Mouse (Mus musculus): Measurements from ENCODE around the gene Pth2. TPM values are rescaled to one million over a fixed set of nuclear protein-coding genes. Genes with fewer than 3 reads are reported as not detected.

Gene Pth2
- total and polyA plus RNA-seq, 3 experiments: not detected

- Histone ChIP-seq H3K9me3 (replicated peaks; ENCODE audit: insufficient read depth, low read length) (no peaks in the 10 kb centered on the region), H3K9ac (ENCODE audit: control insufficient read depth, low read depth, low read length, poor library complexity, severe bottlenecking) (no peak overlapping the region), H3K4me3 (ENCODE audit: control insufficient read depth in 1 of 2, insufficient read depth in 1 of 2, low read depth in 2 of 2, low read length in 2 of 2) (no peak overlapping the region), H3K79me2 (ENCODE audit: control insufficient read depth, insufficient read depth, low read length, poor library complexity) (peaks cover 7% of the 10 kb centered on the region; the same call in 1 of the 2 replicates), H3K4me1 (ENCODE audit: control insufficient read depth in 1 of 2, insufficient read depth in 2 of 2, low read length in 2 of 2) (no peaks in the 10 kb centered on the region), H3K27ac (ENCODE audit: control insufficient read depth, low read depth, low read length) (no peak overlapping the region), H3K36me3 (ENCODE audit: control insufficient read depth in 1 of 2, insufficient read depth in 2 of 2, low read length in 2 of 2) (peaks cover 0 to 3% of the 10 kb centered on the region in 2 experiments; a peak in 3 of 4 replicates), H3K27me3 (ENCODE audit: control insufficient read depth in 1 of 2, insufficient read depth in 2 of 2, low read length in 2 of 2) (no peaks in the 10 kb centered on the region)
- DNase-seq (ENCODE audit: low read depth, low spot score): no peak
- TF ChIP-seq ELF1 (IDR thresholded peaks at IDR 0.05; ENCODE audit: low read depth, low read length) (no peak), TAL1 (IDR thresholded peaks at IDR 0.05; ENCODE audit: low read length) (no peak), CHD2 (IDR thresholded peaks at IDR 0.05; ENCODE audit: low read length) (no peak), NRF1 (IDR thresholded peaks at IDR 0.05; ENCODE audit: insufficient read depth, low read depth, low read length, poor library complexity, severe bottlenecking) (no peak), MYB (IDR thresholded peaks at IDR 0.05; ENCODE audit: low read depth, low read length) (no peak), USF2 (IDR thresholded peaks at IDR 0.05; ENCODE audit: borderline replicate concordance in 1 of 2, insufficient read depth in 1 of 2, low read depth in 1 of 2, low read length in 2 of 2) (no peak), GATA1 (IDR thresholded peaks at IDR 0.05; ENCODE audit: low read depth, low read length) (no peak), EP300 (IDR thresholded peaks at IDR 0.05; ENCODE audit: low read depth in 1 of 2, low read length in 2 of 2) (no peak), SIN3A (IDR thresholded peaks at IDR 0.05; ENCODE audit: low read length) (no peak), POLR2AphosphoS5 (IDR thresholded peaks at IDR 0.05; ENCODE audit: borderline replicate concordance, low read depth, low read length) (no peak), ZNF384 (IDR thresholded peaks at IDR 0.05; ENCODE audit: low read depth, low read length) (no peak), USF1 (IDR thresholded peaks at IDR 0.05; ENCODE audit: low read depth, low read length) (no peak)
These were observed 31.2 kb upstream of the Pth2 start for GRCm38 (mm10) chr7:45149545-45149944.

- peaks cover 0 to 6% of the 10 kb centered on the region in 2 experiments; a peak in 3 of 4 replicates for H3K36me3 ChIP-seq (ENCODE audit: control insufficient read depth in 1 of 2, insufficient read depth in 2 of 2, low read length in 2 of 2)
These were observed 30.5 kb upstream of the Pth2 start for GRCm38 (mm10) chr7:45150321-45150720.

GRCm38 (mm10) chr7:45151303-45151702 is 29.5 kb upstream of the Pth2 start:
- Histone ChIP-seq H3K4me1 (ENCODE audit: control insufficient read depth in 1 of 2, insufficient read depth in 2 of 2, low read length in 2 of 2) (peaks cover 4 to 12% of the 10 kb centered on the region in 2 experiments; a peak in 3 of 4 replicates), H3K36me3 (ENCODE audit: control insufficient read depth in 1 of 2, insufficient read depth in 2 of 2, low read length in 2 of 2) (peaks cover 0 to 7% of the 10 kb centered on the region in 2 experiments; a peak in 3 of 4 replicates), H3K27ac (ENCODE audit: control insufficient read depth, low read depth, low read length) (no peak overlapping the region)

More at GRCm38 (mm10) chr7:45150321-45150720, 30.5 kb upstream of the Pth2 start:
- Histone ChIP-seq H3K79me2 (ENCODE audit: control insufficient read depth, insufficient read depth, low read length, poor library complexity) (peaks cover 7% of the 10 kb centered on the region; the same call in 1 of the 2 replicates), H3K27me3 (ENCODE audit: control insufficient read depth in 1 of 2, insufficient read depth in 2 of 2, low read length in 2 of 2) (no peaks in the 10 kb centered on the region), H3K9ac (ENCODE audit: control insufficient read depth, low read depth, low read length, poor library complexity, severe bottlenecking) (no peak overlapping the region), H3K4me1 (ENCODE audit: control insufficient read depth in 1 of 2, insufficient read depth in 2 of 2, low read length in 2 of 2) (peaks cover 2 to 3% of the 10 kb centered on the region in 2 experiments; a peak in 3 of 4 replicates), H3K4me3 (ENCODE audit: control insufficient read depth in 1 of 2, insufficient read depth in 1 of 2, low read depth in 2 of 2, low read length in 2 of 2) (no peak overlapping the region), H3K27ac (ENCODE audit: control insufficient read depth, low read depth, low read length) (no peak overlapping the region), H3K9me3 (replicated peaks; ENCODE audit: insufficient read depth, low read length) (no peaks in the 10 kb centered on the region)
- no peak for TF ChIP-seq MAFK (IDR thresholded peaks at IDR 0.05; ENCODE audit: borderline replicate concordance, low read depth, low read length)
- TF ChIP-seq SIN3A (IDR thresholded peaks at IDR 0.05; ENCODE audit: low read length): no peak
- no peak for TF ChIP-seq TAL1 (IDR thresholded peaks at IDR 0.05; ENCODE audit: low read length)
- TF ChIP-seq E2F4 (IDR thresholded peaks at IDR 0.05; ENCODE audit: borderline replicate concordance, low read depth, low read length): no peak
- TF ChIP-seq EP300 (IDR thresholded peaks at IDR 0.05; ENCODE audit: low read depth in 1 of 2, low read length in 2 of 2): no peak
- DNase-seq (ENCODE audit: low read depth, low spot score): no peak

More at GRCm38 (mm10) chr7:45151303-45151702, 29.5 kb upstream of the Pth2 start:
- H3K9me3 ChIP-seq (replicated peaks; ENCODE audit: insufficient read depth, low read length): no peaks in the 10 kb centered on the region
- H3K79me2 ChIP-seq (ENCODE audit: control insufficient read depth, insufficient read depth, low read length, poor library complexity): peaks cover 7% of the 10 kb centered on the region; the same call in 1 of the 2 replicates
- no peak overlapping the region for H3K9ac ChIP-seq (ENCODE audit: control insufficient read depth, low read depth, low read length, poor library complexity, severe bottlenecking)
- H3K4me3 ChIP-seq (ENCODE audit: control insufficient read depth in 1 of 2, insufficient read depth in 1 of 2, low read depth in 2 of 2, low read length in 2 of 2): no peak overlapping the region
- no peaks in the 10 kb centered on the region for H3K27me3 ChIP-seq (ENCODE audit: control insufficient read depth in 1 of 2, insufficient read depth in 2 of 2, low read length in 2 of 2)
- TF ChIP-seq TCF12 (IDR thresholded peaks at IDR 0.05; ENCODE audit: low read depth, low read length) (no peak), MAFK (IDR thresholded peaks at IDR 0.05; ENCODE audit: borderline replicate concordance, low read depth, low read length) (no peak), KAT2A (conservative IDR thresholded peaks at IDR 0.05; ENCODE audit: low read depth, low read length) (no peak), SMC3 (IDR thresholded peaks at IDR 0.05; ENCODE audit: low read depth, low read length) (no peak), ETS1 (IDR thresholded peaks at IDR 0.05; ENCODE audit: low read depth, low read length) (no peak), MAZ (IDR thresholded peaks at IDR 0.05; ENCODE audit: low read depth, low read length) (no peak), CHD2 (IDR thresholded peaks at IDR 0.05; ENCODE audit: low read length) (no peak), E2F4 (IDR thresholded peaks at IDR 0.05; ENCODE audit: borderline replicate concordance, low read depth, low read length) (no peak), CTCF (IDR thresholded peaks at IDR 0.05 in 2 of 3, conservative IDR thresholded peaks at IDR 0.05 in 1 of 3; ENCODE audit: control insufficient read depth in 1 of 3, insufficient read depth in 1 of 3, low read depth in 2 of 3, low read length in 3 of 3, poor library complexity in 1 of 3, severe bottlenecking in 1 of 3) (no peak), USF1 (IDR thresholded peaks at IDR 0.05; ENCODE audit: low read depth, low read length) (no peak), EP300 (IDR thresholded peaks at IDR 0.05; ENCODE audit: low read depth in 1 of 2, low read length in 2 of 2) (no peak), MYC (IDR thresholded peaks at IDR 0.05; ENCODE audit: low read depth, low read length) (no peak), ZMIZ1 (IDR thresholded peaks at IDR 0.05; ENCODE audit: low read depth, low read length) (no peak), USF2 (IDR thresholded peaks at IDR 0.05; ENCODE audit: borderline replicate concordance in 1 of 2, insufficient read depth in 1 of 2, low read depth in 1 of 2, low read length in 2 of 2) (no peak), CHD1 (IDR thresholded peaks at IDR 0.05; ENCODE audit: low read depth, low read length) (no peak), GATA1 (IDR thresholded peaks at IDR 0.05; ENCODE audit: low read depth, low read length) (no peak), TAL1 (IDR thresholded peaks at IDR 0.05; ENCODE audit: low read length) (no peak)
- no peak for DNase-seq (ENCODE audit: low read depth, low spot score)

Data from MEL (cell line).